Mouse (Mus musculus): ENCODE measurements around the gene Foxb1. TPM values are rescaled to one million over a fixed set of nuclear protein-coding genes. Genes with fewer than 3 reads are reported as not detected.

Foxb1 gene
- polyA plus RNA-seq, 1 experiment: not detected

GRCm38 (mm10) chr9:69712714-69713525, 47.8 kb downstream of the Foxb1 start:
- no peak overlapping the region for H3K4me3 ChIP-seq
- H3K4me2 ChIP-seq (ENCODE audit: low read depth): no peak overlapping the region
- no peak overlapping the region for H3ac ChIP-seq (ENCODE audit: control insufficient read depth, insufficient read length)
- H3K79me2 ChIP-seq (ENCODE audit: control insufficient read depth, insufficient read depth): no peaks in the 10 kb centered on the region
- TF ChIP-seq TCF12 (IDR thresholded peaks at IDR 0.05; ENCODE audit: insufficient read depth, poor library complexity, severe bottlenecking) (no peak), POLR2A (IDR thresholded peaks at IDR 0.05; ENCODE audit: insufficient read length, low read depth) (no peak), CEBPB (IDR thresholded peaks at IDR 0.05; ENCODE audit: insufficient read depth, poor library complexity, severe bottlenecking) (no peak), TCF3 (IDR thresholded peaks at IDR 0.05; ENCODE audit: insufficient read length, low read depth) (no peak), MYOG (IDR thresholded peaks at IDR 0.05; ENCODE audit: control insufficient read depth in 1 of 3, insufficient read depth in 1 of 3, insufficient read length in 2 of 3, low read depth in 2 of 3) (no peak), SRF (IDR thresholded peaks at IDR 0.05; ENCODE audit: control insufficient read depth, insufficient read length, low read depth) (no peak)
- H3K36me3 ChIP-seq (ENCODE audit: control insufficient read depth, insufficient read depth): no peaks in the 10 kb centered on the region
- H3K27me3 ChIP-seq (ENCODE audit: control insufficient read depth, insufficient read depth, insufficient read length): peaks cover 21% of the 10 kb centered on the region

Other genes with a start within 250 kb of the Foxb1 start
- 96.8 TPM for gene Bnip2, start 228.5 kb upstream of the Foxb1 start, polyA plus RNA-seq (2012; fragmentation: generic; extraction: Trizol)

Measured in myocyte (in vitro differentiated cells).